Mouse (Mus musculus) testis, adult 2 months (tissue): Measurements from ENCODE around the gene Olfr70.

Experiments used
- CTCF ChIP-seq: fragments of 200-500 bp; IDR thresholded peaks from 2 replicates; pipeline ENCODE4 v1.5.1; 2012; ENCODE audit warnings: low read depth, mild to moderate bottlenecking, inconsistent platforms, low read length, moderate library complexity; ENCODE audit not compliant: control insufficient read depth, insufficient read depth, insufficient replicate concordance
- POLR2A ChIP-seq: fragments of 200-500 bp; IDR thresholded peaks from 2 replicates; pipeline ENCODE4 v1.6.1; 2012; ENCODE audit warnings: low read depth, mild to moderate bottlenecking, inconsistent platforms, low read length, moderate library complexity; ENCODE audit not compliant: control insufficient read depth

DNA sequence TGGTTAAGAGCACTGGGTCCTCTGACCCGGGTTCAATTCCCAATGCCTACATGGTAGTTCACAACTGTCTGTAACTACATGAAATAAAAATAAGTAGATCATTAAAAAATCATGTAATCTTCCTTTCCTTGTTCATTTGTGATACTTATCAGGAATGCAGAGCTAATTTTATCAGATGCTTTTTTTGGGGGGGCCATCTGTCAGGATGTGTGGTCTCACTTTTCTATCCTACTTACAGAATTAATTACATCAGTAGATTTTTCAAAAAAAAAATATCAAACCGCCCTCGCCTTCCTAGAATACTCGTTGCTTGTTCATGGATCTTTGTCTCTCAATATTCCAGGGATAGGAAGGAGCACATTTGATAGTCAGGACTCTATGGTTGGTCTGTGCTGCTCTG is 21.6 kb upstream of the Olfr70 start:
- no peak for TF ChIP-seq POLR2A
- TF ChIP-seq CTCF, result no peak
